Mouse (Mus musculus) lung, postnatal 0 days (tissue): ENCODE data around the gene Krt33b. TPM values are rescaled to one million over a fixed set of nuclear protein-coding genes. Genes with fewer than 3 reads are reported as not detected.

Experiments used
- ATAC-seq: fragments of 200-750 bp; cut with Nextera tagmentation; 2 replicates; pipeline ENCODE4 v1.8.0; 2017; ENCODE audit warnings: moderate library complexity
- DNase-seq: peaks from one replicate; pipeline ENCODE4 v3.0.0-alpha.2; 2016; ENCODE audit warnings: low spot score
- H3K27ac ChIP-seq: fragments of 300-500 bp; sonication (generic); 2 replicates; pipeline ENCODE4 v1.5.1; 2014; ENCODE audit warnings: antibody characterized with exemption, mild to moderate bottlenecking, low read length, mixed read lengths
- H3K27me3 ChIP-seq: fragments of 300-500 bp; sonication (generic); replicated peaks from 2 replicates; pipeline ENCODE4 v1.6.1; 2014; ENCODE audit warnings: low read length, mixed read lengths; ENCODE audit not compliant: insufficient read depth
- H3K36me3 ChIP-seq: fragments of 300-500 bp; sonication (generic); 2 replicates; pipeline ENCODE4 v1.6.1; 2014; ENCODE audit warnings: low read length, mixed read lengths; ENCODE audit not compliant: insufficient read depth
- H3K4me1 ChIP-seq: fragments of 300-500 bp; sonication (generic); 2 replicates; pipeline ENCODE4 v1.6.1; 2014; ENCODE audit warnings: antibody characterized with exemption, low read depth, low read length, mixed read lengths; ENCODE audit not compliant: insufficient read depth
- H3K4me2 ChIP-seq: fragments of 300-500 bp; sonication (generic); replicated peaks from 2 replicates; pipeline ENCODE4 v1.6.1; 2014; ENCODE audit warnings: low read depth, mild to moderate bottlenecking, low read length, moderate library complexity, mixed read lengths
- H3K4me3 ChIP-seq: fragments of 300-500 bp; sonication (generic); 2 replicates; pipeline ENCODE4 v1.5.1; 2014; ENCODE audit warnings: low read depth, low read length
- H3K9ac ChIP-seq: fragments of 300-500 bp; sonication (generic); replicated peaks from 2 replicates; pipeline ENCODE4 v1.6.1; 2014; ENCODE audit warnings: low read depth, mild to moderate bottlenecking
- H3K9me3 ChIP-seq: fragments of 300-500 bp; sonication (generic); 2 replicates; pipeline ENCODE4 v1.6.1; 2016; ENCODE audit warnings: low read length, mixed read lengths
- CTCF ChIP-seq: IDR thresholded peaks from 2 replicates; pipeline ENCODE4 v1.5.1; 2016; ENCODE audit warnings: antibody characterized with exemption, mild to moderate bottlenecking
- EP300 ChIP-seq: IDR thresholded peaks from 2 replicates; pipeline ENCODE4 v1.6.1; 2016; ENCODE audit warnings: antibody characterized with exemption, mild to moderate bottlenecking, control low read depth
- WGBS: fragments of 180-500 bp; shearing (Covaris S2); extraction: QIAGEN DNeasy Blood & Tissue Kit; methylation state at CpG from one replicate; pipeline ENCODE4 v1.1.7; 2014; 5-methylcytosine and 5-hydroxymethylcytosine counted together
- polyA plus RNA-seq: library from polyadenylated mRNA; unstranded; fragments of >200 nt; fragmentation: Nextera tagmentation; extraction: Ambion mirVana; gene quantifications from 2 replicates; pipeline ENCODE4 v1.2.1, GENCODE M21; 2015

Krt33b gene
- polyA plus RNA-seq, 1 experiment from 2014 or later: 0.16 TPM

GRCm38 (mm10) chr11:100019466-100019865 is 10.2 kb downstream of the Krt33b start:
- no peaks in the 10 kb centered on the region for H3K9me3 ChIP-seq
- H3K4me3 ChIP-seq: no peak overlapping the region
- H3K27me3 ChIP-seq: no peaks in the 10 kb centered on the region
- no peaks in the 10 kb centered on the region for H3K36me3 ChIP-seq
- ATAC-seq (peak; percentile 44; the same call in 1 of the 2 replicates), DNase-seq (peak; percentile 79)
- 0 out of 2 replicates have a peak, but pooled peaks cover 3% of the 10 kb centered on the region for H3K4me1 ChIP-seq
- TF ChIP-seq EP300 (0 out of 2 replicates have a peak, but pooled peaks have one; percentile 14), CTCF (no peak)
- H3K9ac ChIP-seq: no peak overlapping the region
- WGBS: 64% methylated on average over 1 of the region's 1 CpGs
- H3K27ac ChIP-seq: no peak overlapping the region
- H3K4me2 ChIP-seq: no peak overlapping the region

DNA sequence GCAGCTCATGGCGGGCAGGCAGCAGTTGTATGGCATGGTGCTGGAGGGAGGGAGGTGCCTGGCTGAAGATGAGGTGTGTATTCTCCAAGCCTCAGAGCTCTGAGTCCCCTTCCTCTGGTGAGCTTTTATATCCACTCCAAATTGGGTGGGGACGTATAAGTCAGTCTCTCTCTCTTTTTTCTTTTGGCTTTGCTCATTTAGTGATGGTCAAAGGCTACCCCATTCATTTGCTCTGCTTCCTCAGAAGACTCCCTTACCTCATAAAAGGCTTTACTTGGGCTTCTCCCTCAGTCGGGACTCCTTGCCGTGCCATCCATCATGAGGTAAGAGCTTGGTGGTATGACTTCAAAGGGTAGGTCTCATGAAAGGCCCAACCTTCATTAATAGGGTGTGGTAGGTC is 13.6 kb downstream of the Krt33b start, which contains the start of gene Krt33a:
Gene Krt33a (minus strand): TSS at position 101 of the 400 bp plus-strand sequence.
- DNase-seq (no peak), ATAC-seq (no peak)
- Histone ChIP-seq H3K4me3 (no peak within 1 kb of the TSS), H3K9ac (no peak within 1 kb of the TSS), H3K27me3 (no peaks in the 10 kb centered on the region), H3K9me3 (no peaks in the 10 kb centered on the region), H3K4me1 (no peaks in the 10 kb centered on the region), H3K36me3 (no peaks in the 10 kb centered on the region), H3K27ac (no peak within 1 kb of the TSS), H3K4me2 (no peak within 1 kb of the TSS)
- 75% methylated on average over 4 of the region's 4 CpGs for WGBS
- TF ChIP-seq CTCF: no peak
- no peak for TF ChIP-seq EP300

DNA sequence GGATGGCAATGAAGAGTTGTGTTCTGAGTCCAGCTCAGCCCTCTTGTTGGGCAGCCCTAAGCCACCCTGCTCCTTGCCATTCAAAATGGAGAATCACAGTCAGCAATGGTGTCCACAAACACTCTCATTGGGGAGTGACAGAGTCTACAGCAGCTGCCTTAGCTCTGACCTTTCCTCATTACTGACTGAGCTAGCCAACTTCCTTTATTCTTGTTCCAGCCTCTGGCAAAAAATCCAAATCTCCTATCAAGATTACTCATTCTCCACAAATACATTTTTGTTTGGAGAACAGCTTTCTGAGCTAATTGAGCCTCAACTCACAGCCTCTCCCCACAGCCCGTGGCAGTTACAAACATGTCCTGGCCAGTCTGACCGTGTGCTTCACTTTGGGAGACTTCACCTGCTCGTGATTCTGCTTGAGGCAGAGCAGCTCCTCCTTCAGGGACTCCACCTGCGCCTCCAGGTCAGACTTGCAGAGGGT is 15.9 kb downstream of the Krt33b start:
- ATAC-seq: peak; percentile 83
- DNase-seq: peak; percentile 89
- TF ChIP-seq EP300: no peak; the same call in 1 of the 2 replicates
- TF ChIP-seq CTCF: no peak
- WGBS: 36% methylated on average over 4 of the region's 4 CpGs
- Histone ChIP-seq H3K4me2 (no peak overlapping the region), H3K27ac (no peak overlapping the region; the same call in 1 of the 2 replicates), H3K9ac (no peak overlapping the region), H3K27me3 (no peaks in the 10 kb centered on the region), H3K4me1 (no peaks in the 10 kb centered on the region), H3K9me3 (no peaks in the 10 kb centered on the region), H3K4me3 (no peak overlapping the region), H3K36me3 (no peaks in the 10 kb centered on the region)

DNA sequence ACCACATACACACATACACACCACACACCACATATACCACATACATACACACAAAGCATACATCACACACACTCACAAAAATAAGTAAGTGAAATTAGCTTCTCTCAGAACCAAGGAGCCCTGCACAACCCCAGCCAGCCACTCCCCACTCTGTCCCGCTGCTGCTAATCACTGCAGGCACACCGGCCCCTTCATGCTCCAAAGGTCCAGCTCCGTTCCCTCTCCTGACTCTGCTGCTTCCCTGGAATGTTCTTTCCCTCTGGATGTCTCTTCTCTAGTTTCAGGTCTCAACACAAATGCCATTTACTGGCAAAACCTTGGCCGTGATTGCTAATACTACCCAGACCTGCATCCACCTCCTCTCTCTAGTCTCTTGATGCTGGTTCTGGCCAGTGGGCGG is 19.0 kb downstream of the Krt33b start:
- ATAC-seq: no peak
- no peak overlapping the region for H3K4me3 ChIP-seq
- no peak for TF ChIP-seq EP300
- TF ChIP-seq CTCF: no peak
- 81% methylated on average over 5 of the region's 5 CpGs for WGBS
- H3K27me3 ChIP-seq: no peaks in the 10 kb centered on the region
- no peaks in the 10 kb centered on the region for H3K36me3 ChIP-seq
- no peaks in the 10 kb centered on the region for H3K9me3 ChIP-seq
- H3K4me2 ChIP-seq: no peak overlapping the region
- no peak for DNase-seq
- no peak overlapping the region for H3K27ac ChIP-seq
- no peaks in the 10 kb centered on the region for H3K4me1 ChIP-seq
- no peak overlapping the region for H3K9ac ChIP-seq

DNA sequence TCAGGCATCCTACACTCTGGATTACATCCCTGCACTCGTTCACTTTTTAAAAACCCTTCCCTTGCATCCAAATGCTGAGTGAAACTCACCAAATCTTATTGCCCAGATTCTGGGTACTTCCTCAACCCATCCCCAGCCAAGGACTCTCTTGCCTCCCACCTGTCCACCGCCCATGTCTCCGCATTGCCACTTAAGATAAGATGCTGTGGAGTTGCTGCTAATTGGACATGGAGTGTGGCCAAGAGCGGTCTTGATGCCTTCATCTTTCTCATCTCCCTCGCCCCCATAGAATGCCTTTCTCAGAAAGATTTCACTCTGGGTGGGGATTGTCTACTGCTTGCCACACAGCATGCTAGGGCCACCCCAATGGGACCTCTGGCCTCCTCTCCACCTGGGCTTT is 21.3 kb downstream of the Krt33b start:
- ATAC-seq: no peak
- H3K36me3 ChIP-seq: no peaks in the 10 kb centered on the region
- no peak overlapping the region for H3K27ac ChIP-seq
- WGBS: 86% methylated on average over 5 of the region's 5 CpGs
- H3K9me3 ChIP-seq: no peaks in the 10 kb centered on the region
- TF ChIP-seq CTCF: no peak
- no peak for TF ChIP-seq EP300
- no peak overlapping the region for H3K4me3 ChIP-seq
- H3K27me3 ChIP-seq: no peaks in the 10 kb centered on the region
- DNase-seq: no peak
- no peaks in the 10 kb centered on the region for H3K4me1 ChIP-seq
- H3K4me2 ChIP-seq: no peak overlapping the region
- no peak overlapping the region for H3K9ac ChIP-seq

DNA sequence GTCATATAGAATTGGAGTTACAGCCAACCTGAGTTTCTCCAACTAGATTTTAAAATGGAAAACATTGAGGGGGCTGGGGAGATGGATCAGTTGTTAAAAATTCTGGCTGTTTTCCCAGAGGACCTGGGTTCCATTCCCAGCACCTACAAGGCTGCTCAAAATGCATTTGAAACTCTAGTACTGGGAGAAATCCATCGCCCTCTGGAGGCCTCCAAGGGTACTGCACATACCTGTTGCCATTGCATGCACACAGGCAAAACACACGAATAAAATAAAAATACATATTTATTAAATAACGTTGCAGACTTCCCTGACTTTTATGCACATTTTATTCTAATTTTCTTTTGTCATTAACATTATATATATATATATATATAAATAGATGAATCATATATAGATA is 23.0 kb downstream of the Krt33b start:
- H3K36me3 ChIP-seq: no peaks in the 10 kb centered on the region
- H3K27me3 ChIP-seq: no peaks in the 10 kb centered on the region
- no peaks in the 10 kb centered on the region for H3K9me3 ChIP-seq
- no peak overlapping the region for H3K4me2 ChIP-seq
- H3K27ac ChIP-seq: no peak overlapping the region
- ATAC-seq (no peak), DNase-seq (no peak)
- WGBS: 56% methylated on average over 3 of the region's 3 CpGs
- H3K9ac ChIP-seq: no peak overlapping the region
- H3K4me1 ChIP-seq: no peaks in the 10 kb centered on the region
- TF ChIP-seq CTCF (peak; percentile 54), EP300 (no peak)
- H3K4me3 ChIP-seq: no peak overlapping the region

DNA sequence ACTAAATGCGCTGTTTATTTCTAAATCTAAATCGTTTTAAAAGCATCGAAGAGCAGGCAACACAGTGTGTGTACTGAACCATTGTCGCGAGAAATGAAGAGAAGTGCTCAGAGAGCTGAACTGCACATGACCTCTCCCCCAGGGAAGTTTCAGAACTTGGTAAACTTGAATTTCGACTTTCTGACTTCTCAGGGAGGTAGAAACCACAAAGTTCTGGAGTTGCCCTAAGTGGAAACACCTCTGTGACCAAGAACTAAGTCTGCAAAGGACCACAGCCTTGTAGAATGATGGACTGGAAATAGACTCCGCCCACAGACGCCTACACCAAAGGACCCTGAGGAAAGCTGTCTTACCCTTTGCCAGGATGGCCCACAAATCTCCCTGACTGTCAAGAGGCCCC is 23.8 kb downstream of the Krt33b start:
- H3K27ac ChIP-seq: no peak overlapping the region
- H3K4me3 ChIP-seq: no peak overlapping the region
- no peak overlapping the region for H3K4me2 ChIP-seq
- no peaks in the 10 kb centered on the region for H3K9me3 ChIP-seq
- H3K4me1 ChIP-seq: no peaks in the 10 kb centered on the region
- H3K9ac ChIP-seq: no peak overlapping the region
- WGBS: 54% methylated on average over 8 of the region's 8 CpGs
- TF ChIP-seq CTCF (no peak), EP300 (no peak)
- peak; percentile 54 for DNase-seq
- H3K27me3 ChIP-seq: no peaks in the 10 kb centered on the region
- H3K36me3 ChIP-seq: no peaks in the 10 kb centered on the region
- ATAC-seq: peak; percentile 55
